Mouse (Mus musculus) stomach, embryonic 16.5 days (tissue): Measurements from ENCODE around the gene Plekhg4. TPM values are rescaled to one million over a fixed set of nuclear protein-coding genes. Genes with fewer than 3 reads are reported as not detected.

Experiments used
- ATAC-seq: fragments of 200-750 bp; cut with Nextera tagmentation; 2 replicates; pipeline ENCODE4 v1.8.0; 2017; ENCODE audit warnings: moderate number of reproducible peaks, moderate TSS enrichment; ENCODE audit not compliant: insufficient read depth, low FRiP score
- H3K27ac ChIP-seq: fragments of 300-500 bp; sonication (generic); 2 replicates; pipeline ENCODE4 v1.5.1; 2014; ENCODE audit warnings: low read length
- H3K27me3 ChIP-seq: fragments of 300-500 bp; sonication (generic); 2 replicates; pipeline ENCODE4 v1.6.1; 2014; ENCODE audit warnings: low read length, control low read depth, mixed read lengths; ENCODE audit not compliant: control insufficient read depth, insufficient read depth
- H3K36me3 ChIP-seq: fragments of 300-500 bp; sonication (generic); 2 replicates; pipeline ENCODE4 v1.6.1; 2014; ENCODE audit warnings: low read length; ENCODE audit not compliant: control insufficient read depth, insufficient read depth
- H3K4me1 ChIP-seq: fragments of 300-500 bp; sonication (generic); 2 replicates; pipeline ENCODE4 v1.6.1; 2014; ENCODE audit warnings: low read length, control low read depth, mixed read lengths; ENCODE audit not compliant: control insufficient read depth, insufficient read depth
- H3K4me2 ChIP-seq: fragments of 300-500 bp; sonication (generic); 2 replicates; pipeline ENCODE4 v1.6.1; 2014; ENCODE audit warnings: low read depth, low read length, mixed read lengths
- H3K4me3 ChIP-seq: fragments of 300-500 bp; sonication (generic); replicated peaks from 2 replicates; pipeline ENCODE4 v1.5.1; 2014; ENCODE audit warnings: mild to moderate bottlenecking, low read length
- H3K9ac ChIP-seq: fragments of 300-500 bp; sonication (generic); 2 replicates; pipeline ENCODE4 v1.6.1; 2014; ENCODE audit warnings: low read length
- H3K9me3 ChIP-seq: fragments of 300-500 bp; sonication (generic); replicated peaks from 2 replicates; pipeline ENCODE4 v1.6.1; 2016; ENCODE audit warnings: low read length, control low read depth; ENCODE audit not compliant: control insufficient read depth
- WGBS: fragments of 180-500 bp; shearing (Covaris S2); extraction: QIAGEN DNeasy Blood & Tissue Kit; methylation state at CpG from one replicate; pipeline ENCODE4 v1.1.7; 2014; 5-methylcytosine and 5-hydroxymethylcytosine counted together
- polyA plus RNA-seq: library from polyadenylated mRNA; unstranded; fragments of >200 nt; fragmentation: Nextera tagmentation; extraction: Ambion mirVana; gene quantifications from 2 replicates; pipeline ENCODE4 v1.2.1, GENCODE M21; 2015

The Plekhg4 gene
- polyA plus RNA-seq, 1 experiment from 2014 or later: 0.22 TPM

DNA sequence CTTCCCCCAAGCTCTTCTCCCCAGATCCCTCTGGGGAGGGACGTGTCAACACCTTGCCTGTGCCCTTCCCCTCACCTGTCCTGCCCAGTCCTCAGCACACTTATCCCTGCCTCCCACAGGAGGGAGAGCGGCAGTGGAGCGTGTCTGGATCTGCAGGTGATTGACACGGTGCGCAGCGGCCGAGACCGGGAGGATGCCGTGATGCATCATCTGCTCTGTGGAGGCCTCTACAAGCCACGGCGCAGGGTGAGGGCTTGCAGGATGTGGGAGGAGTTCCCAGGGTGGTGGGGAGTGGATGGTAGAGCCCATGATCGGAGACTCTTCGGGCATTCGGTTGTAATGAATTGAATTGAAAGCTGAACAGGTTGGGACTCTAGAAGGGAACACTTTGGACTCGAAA is 13.9 kb upstream of the Plekhg4 start:
- Histone ChIP-seq H3K4me1 (peaks cover 5% of the 10 kb centered on the region; the same call in 1 of the 2 replicates), H3K36me3 (no peaks in the 10 kb centered on the region), H3K27me3 (no peaks in the 10 kb centered on the region), H3K9me3 (no peaks in the 10 kb centered on the region), H3K4me2 (no peak overlapping the region), H3K4me3 (no peak overlapping the region), H3K27ac (no peak overlapping the region), H3K9ac (no peak overlapping the region)
- 64% methylated on average over 15 of the region's 15 CpGs for WGBS
- peak; percentile 38 for ATAC-seq

GRCm38 (mm10) chr8:105359646-105360045 is 13.4 kb upstream of the Plekhg4 start:
- WGBS: 40% methylated on average over 4 of the region's 4 CpGs
- Histone ChIP-seq H3K27ac (no peak overlapping the region), H3K4me3 (no peak overlapping the region), H3K27me3 (no peaks in the 10 kb centered on the region), H3K9ac (no peak overlapping the region), H3K9me3 (no peaks in the 10 kb centered on the region), H3K4me2 (no peak overlapping the region), H3K4me1 (peaks cover 5% of the 10 kb centered on the region; the same call in 1 of the 2 replicates), H3K36me3 (no peaks in the 10 kb centered on the region)
- no peak for ATAC-seq

DNA sequence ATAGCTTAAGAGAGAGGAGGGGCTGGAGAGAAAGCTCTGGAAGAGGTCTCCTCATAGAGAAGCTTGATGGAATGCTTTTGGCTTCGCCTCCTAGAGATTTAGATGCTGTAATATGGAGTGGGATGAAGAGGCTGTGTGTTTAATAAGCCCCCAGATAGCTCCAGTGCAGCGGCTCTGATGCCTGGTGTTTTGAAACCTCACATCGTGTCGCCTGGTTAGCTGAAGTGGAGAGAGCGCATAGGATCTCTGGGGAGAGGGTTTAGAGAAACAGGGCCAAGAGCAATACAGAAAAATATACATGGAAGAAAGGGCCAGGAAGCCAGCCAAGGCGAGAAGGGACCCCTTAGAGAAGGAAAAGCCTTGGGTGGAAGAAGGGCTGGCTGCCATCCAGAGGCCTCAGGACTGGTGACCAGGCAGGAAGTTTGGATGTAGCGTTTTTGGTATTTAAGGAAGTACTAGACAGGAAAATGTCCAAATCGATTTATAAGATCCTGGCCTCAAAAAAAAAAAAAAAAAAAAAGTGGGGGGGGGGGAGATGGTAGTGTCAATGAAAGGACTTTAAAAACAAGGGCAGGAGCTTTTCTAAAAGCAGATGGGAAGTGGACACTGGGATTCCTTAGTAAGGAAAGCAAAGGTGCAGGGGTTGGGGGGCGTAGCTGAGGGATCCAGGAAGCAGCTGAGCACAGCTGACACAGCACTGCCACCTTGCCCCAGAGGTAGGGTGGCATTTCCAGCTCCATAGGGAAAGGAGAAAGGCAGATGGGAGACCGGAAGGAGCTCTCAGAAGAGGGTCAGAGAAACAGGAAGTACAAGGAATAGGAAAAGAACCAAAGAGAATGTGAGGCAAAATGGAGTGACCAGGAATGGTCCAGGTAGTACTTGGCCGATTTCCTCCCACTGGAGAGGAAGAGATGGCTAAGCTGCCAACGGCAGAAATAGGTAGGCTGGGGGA is 11.0 kb upstream of the Plekhg4 start:
- Histone ChIP-seq H3K36me3 (no peaks in the 10 kb centered on the region), H3K27me3 (no peaks in the 10 kb centered on the region), H3K9me3 (no peaks in the 10 kb centered on the region), H3K4me3 (no peak overlapping the region), H3K9ac (no peak overlapping the region), H3K4me1 (peaks cover 5% of the 10 kb centered on the region; the same call in 1 of the 2 replicates), H3K27ac (peak overlapping the region; percentile 69), H3K4me2 (no peak overlapping the region)
- ATAC-seq: no peak; the same call in 1 of the 2 replicates
- 47% methylated on average over 12 of the region's 12 CpGs for WGBS

DNA sequence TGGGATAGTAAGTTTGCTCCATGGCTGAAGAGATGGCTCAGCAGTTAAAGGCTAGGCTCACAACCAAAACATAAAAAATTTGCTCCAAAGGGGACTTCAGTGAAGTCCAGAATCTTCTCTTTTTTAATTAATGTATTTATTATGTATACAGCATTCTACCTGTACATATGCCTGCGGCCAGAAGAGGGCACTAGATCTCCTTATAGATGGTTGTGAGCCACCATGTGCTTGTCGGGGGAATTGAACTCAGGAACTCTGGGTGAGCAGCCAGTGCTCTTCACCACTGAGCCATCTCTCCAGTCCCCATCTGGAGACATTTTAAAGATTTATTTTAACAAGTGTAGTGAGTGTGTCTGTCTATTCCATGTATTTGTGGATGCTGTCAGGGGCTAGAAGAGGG is 6.0 kb upstream of the Plekhg4 start:
- Histone ChIP-seq H3K27ac (no peak overlapping the region), H3K9ac (no peak overlapping the region), H3K36me3 (no peaks in the 10 kb centered on the region), H3K4me1 (peaks cover 5% of the 10 kb centered on the region; the same call in 1 of the 2 replicates), H3K4me2 (no peak overlapping the region), H3K9me3 (no peaks in the 10 kb centered on the region), H3K27me3 (no peaks in the 10 kb centered on the region), H3K4me3 (no peak overlapping the region)
- 71% methylated on average over 2 of the region's 2 CpGs for WGBS
- ATAC-seq: no peak

- no peak for ATAC-seq
- Histone ChIP-seq H3K9me3 (0 out of 2 replicates have a peak, but pooled peaks cover 5% of the 10 kb centered on the region), H3K27me3 (no peaks in the 10 kb centered on the region), H3K4me2 (no peak overlapping the region), H3K27ac (no peak overlapping the region), H3K4me1 (no peaks in the 10 kb centered on the region), H3K9ac (no peak overlapping the region), H3K36me3 (no peaks in the 10 kb centered on the region), H3K4me3 (no peak overlapping the region)
- WGBS: 80% methylated on average over 9 of the region's 9 CpGs
These were observed 601 bp upstream of the Plekhg4 start for GRCm38 (mm10) chr8:105372473-105372872.

- WGBS: 29% methylated on average over 33 of the region's 33 CpGs
- Histone ChIP-seq H3K4me3 (peak overlapping the region; percentile 26), H3K27me3 (no peaks in the 10 kb centered on the region), H3K9ac (peak overlapping the region; percentile 51; the same call in 1 of the 2 replicates), H3K4me1 (0 out of 2 replicates have a peak, but pooled peaks cover 6% of the 10 kb centered on the region), H3K27ac (no peak overlapping the region), H3K4me2 (peak overlapping the region; percentile 48), H3K36me3 (no peaks in the 10 kb centered on the region), H3K9me3 (0 out of 2 replicates have a peak, but pooled peaks cover 5% of the 10 kb centered on the region)
- ATAC-seq: peak; percentile 29; the same call in 1 of the 2 replicates
These were observed 1.5 kb downstream of the Plekhg4 start for GRCm38 (mm10) chr8:105374513-105374966.

DNA sequence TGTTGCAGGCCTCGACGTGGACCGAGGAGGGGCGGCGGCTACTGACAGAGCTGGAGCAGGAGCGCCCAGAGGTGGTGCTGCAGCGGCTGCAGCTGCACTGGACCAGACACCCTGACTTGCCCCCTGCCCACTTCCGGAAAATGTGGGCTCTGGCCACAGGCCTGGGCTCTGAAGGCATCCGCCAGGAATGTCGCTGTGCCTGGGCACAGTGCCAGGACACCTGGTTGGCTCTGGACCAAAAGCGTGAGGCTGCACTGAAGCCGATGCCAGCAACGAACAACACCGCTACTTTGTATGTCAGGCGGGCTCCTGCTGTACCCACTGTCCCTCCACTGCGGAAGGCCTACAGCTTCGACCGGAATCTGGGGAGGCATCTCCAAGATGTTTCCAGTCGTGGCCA is 5.6 kb downstream of the Plekhg4 start:
- Histone ChIP-seq H3K4me1 (0 out of 2 replicates have a peak, but pooled peaks cover 6% of the 10 kb centered on the region), H3K4me2 (no peak overlapping the region), H3K4me3 (no peak overlapping the region), H3K9me3 (0 out of 2 replicates have a peak, but pooled peaks cover 5% of the 10 kb centered on the region), H3K27me3 (no peaks in the 10 kb centered on the region), H3K9ac (no peak overlapping the region), H3K36me3 (no peaks in the 10 kb centered on the region), H3K27ac (no peak overlapping the region)
- ATAC-seq: no peak
- 53% methylated on average over 19 of the region's 19 CpGs for WGBS

DNA sequence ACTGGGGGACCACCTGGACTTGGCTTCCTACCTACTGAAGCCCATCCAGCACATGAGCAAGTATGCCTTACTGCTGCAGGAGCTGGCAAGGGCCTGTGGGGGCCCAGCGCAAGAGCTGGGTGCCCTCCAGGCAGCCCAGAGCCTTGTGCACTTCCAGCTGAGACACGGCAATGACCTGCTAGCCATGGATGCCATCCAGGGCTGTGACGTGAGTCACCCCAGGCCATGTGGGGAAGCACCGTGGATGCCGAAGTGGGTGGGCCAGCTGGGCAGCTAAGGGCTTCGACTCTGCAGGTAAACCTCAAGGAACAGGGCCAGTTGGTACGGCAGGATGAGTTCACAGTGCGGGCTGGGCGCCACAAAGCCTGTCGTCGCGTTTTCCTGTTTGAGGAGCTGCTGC is 7.2 kb downstream of the Plekhg4 start:
- Histone ChIP-seq H3K9ac (no peak overlapping the region), H3K4me2 (no peak overlapping the region), H3K27me3 (no peaks in the 10 kb centered on the region), H3K27ac (no peak overlapping the region), H3K4me1 (0 out of 2 replicates have a peak, but pooled peaks cover 6% of the 10 kb centered on the region), H3K4me3 (no peak overlapping the region), H3K9me3 (no peaks in the 10 kb centered on the region), H3K36me3 (no peaks in the 10 kb centered on the region)
- 76% methylated on average over 12 of the region's 12 CpGs for WGBS
- no peak for ATAC-seq

- 92% methylated on average over 2 of the region's 2 CpGs for WGBS
- Histone ChIP-seq H3K27ac (no peak overlapping the region), H3K4me1 (no peaks in the 10 kb centered on the region), H3K36me3 (no peaks in the 10 kb centered on the region), H3K27me3 (no peaks in the 10 kb centered on the region), H3K9me3 (no peaks in the 10 kb centered on the region), H3K4me2 (no peak overlapping the region), H3K4me3 (no peak overlapping the region), H3K9ac (no peak overlapping the region)
- no peak for ATAC-seq
These were observed 11.0 kb downstream of the Plekhg4 start for GRCm38 (mm10) chr8:105384070-105384469.
